Mouse (Mus musculus): ENCODE measurements around the gene Aldh1a1. TPM values are rescaled to one million over a fixed set of nuclear protein-coding genes. Genes with fewer than 3 reads are reported as not detected.

The Aldh1a1 gene
- polyA plus RNA-seq, 1 experiment = 3.2 TPM

DNA sequence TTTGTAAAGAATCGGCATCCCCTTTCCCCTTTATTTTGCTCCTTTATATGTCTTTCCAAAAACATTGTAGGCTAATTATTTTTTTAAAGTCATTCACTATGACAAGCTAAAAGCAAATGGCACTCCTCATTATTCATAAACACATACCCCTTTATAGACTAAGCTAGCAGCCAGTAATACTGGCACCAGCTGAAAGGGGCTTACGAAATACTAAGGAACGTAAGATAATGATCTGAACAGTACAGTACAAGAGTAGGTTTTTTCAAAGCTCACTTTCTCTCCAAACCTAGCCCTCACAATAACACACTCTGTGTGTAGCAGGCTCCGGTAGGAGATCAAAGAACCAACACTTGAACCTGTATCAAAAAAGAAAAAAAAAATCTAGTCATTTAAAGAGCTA is 64.7 kb downstream of the Aldh1a1 start:
- TF ChIP-seq POLR2A (IDR thresholded peaks at IDR 0.05; ENCODE audit: borderline replicate concordance, extremely low read depth, insufficient read depth, insufficient read length, poor library complexity, severe bottlenecking) (no peak), CTCF (IDR thresholded peaks at IDR 0.05; ENCODE audit: borderline replicate concordance, extremely low read depth, insufficient read depth, insufficient read length) (no peak)
- DNase-seq (ENCODE audit: low read depth) = peak; percentile 64

GRCm38 (mm10) chr19:20558069-20558468 is 65.6 kb downstream of the Aldh1a1 start:
- no peak for TF ChIP-seq CTCF (IDR thresholded peaks at IDR 0.05; ENCODE audit: borderline replicate concordance, extremely low read depth, insufficient read depth, insufficient read length)
- TF ChIP-seq POLR2A (IDR thresholded peaks at IDR 0.05; ENCODE audit: borderline replicate concordance, extremely low read depth, insufficient read depth, insufficient read length, poor library complexity, severe bottlenecking) = no peak
- no peak for DNase-seq (ENCODE audit: low read depth)

DNA sequence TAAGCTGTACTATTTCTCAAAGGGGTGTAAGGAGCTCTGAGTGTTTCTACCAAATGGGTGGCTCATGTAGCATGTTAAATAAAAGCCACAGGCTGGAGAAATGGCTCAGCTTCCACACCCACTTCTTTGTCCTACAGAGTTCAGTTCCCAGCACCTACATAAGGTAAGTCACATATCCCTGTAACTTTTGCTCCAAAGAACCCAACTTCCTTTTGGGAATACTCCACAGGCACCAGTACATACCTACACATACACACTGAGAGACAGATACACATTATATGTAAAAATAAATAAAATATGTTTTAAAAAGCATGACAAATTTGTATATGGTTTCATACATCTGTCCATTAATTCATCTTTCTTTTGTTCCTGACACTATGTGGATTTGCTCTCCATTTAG is 66.0 kb downstream of the Aldh1a1 start:
- TF ChIP-seq CTCF (IDR thresholded peaks at IDR 0.05; ENCODE audit: borderline replicate concordance, extremely low read depth, insufficient read depth, insufficient read length) (no peak), POLR2A (IDR thresholded peaks at IDR 0.05; ENCODE audit: borderline replicate concordance, extremely low read depth, insufficient read depth, insufficient read length, poor library complexity, severe bottlenecking) (no peak)
- no peak for DNase-seq (ENCODE audit: low read depth)

- TF ChIP-seq POLR2A (IDR thresholded peaks at IDR 0.05; ENCODE audit: borderline replicate concordance, extremely low read depth, insufficient read depth, insufficient read length, poor library complexity, severe bottlenecking) (no peak), CTCF (IDR thresholded peaks at IDR 0.05; ENCODE audit: borderline replicate concordance, extremely low read depth, insufficient read depth, insufficient read length) (no peak)
- DNase-seq (ENCODE audit: low read depth) = no peak
Observed at GRCm38 (mm10) chr19:20558952-20559351, 66.4 kb downstream of the Aldh1a1 start.

DNA sequence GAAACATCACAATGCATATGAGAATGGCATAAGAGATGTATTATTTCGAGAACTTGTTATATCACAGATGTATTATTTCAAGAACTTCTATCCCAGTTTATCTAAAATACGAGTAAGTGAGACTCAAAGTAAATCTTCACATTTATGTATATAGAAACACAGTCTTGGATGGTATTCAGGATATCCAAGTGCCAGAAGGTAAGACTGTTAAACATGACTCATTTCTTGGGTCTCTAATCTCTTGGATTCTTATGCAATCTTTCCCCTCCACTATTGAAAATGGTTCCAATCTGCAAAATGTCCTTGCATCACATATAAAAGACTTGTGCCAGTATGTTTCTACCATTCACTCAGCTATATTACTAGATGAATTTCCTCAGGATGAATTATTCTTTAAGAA is 67.4 kb downstream of the Aldh1a1 start:
- TF ChIP-seq CTCF (IDR thresholded peaks at IDR 0.05; ENCODE audit: borderline replicate concordance, extremely low read depth, insufficient read depth, insufficient read length) = no peak
- TF ChIP-seq POLR2A (IDR thresholded peaks at IDR 0.05; ENCODE audit: borderline replicate concordance, extremely low read depth, insufficient read depth, insufficient read length, poor library complexity, severe bottlenecking) = no peak

GRCm38 (mm10) chr19:20562396-20562795 is 69.9 kb downstream of the Aldh1a1 start:
- no peak for DNase-seq (ENCODE audit: low read depth)
- TF ChIP-seq POLR2A (IDR thresholded peaks at IDR 0.05; ENCODE audit: borderline replicate concordance, extremely low read depth, insufficient read depth, insufficient read length, poor library complexity, severe bottlenecking) (no peak), CTCF (IDR thresholded peaks at IDR 0.05; ENCODE audit: borderline replicate concordance, extremely low read depth, insufficient read depth, insufficient read length) (no peak)

More for the DNA sequence above, 67.4 kb downstream of the Aldh1a1 start:
- no peak for DNase-seq (ENCODE audit: low read depth)

- no peak for TF ChIP-seq CTCF (IDR thresholded peaks at IDR 0.05; ENCODE audit: borderline replicate concordance, extremely low read depth, insufficient read depth, insufficient read length)
- no peak for TF ChIP-seq POLR2A (IDR thresholded peaks at IDR 0.05; ENCODE audit: borderline replicate concordance, extremely low read depth, insufficient read depth, insufficient read length, poor library complexity, severe bottlenecking)
- DNase-seq (ENCODE audit: low read depth) = peak; percentile 48
Observed at GRCm38 (mm10) chr19:20566294-20566693, 73.8 kb downstream of the Aldh1a1 start.

GRCm38 (mm10) chr19:20567039-20567438 is 74.5 kb downstream of the Aldh1a1 start:
- no peak for DNase-seq (ENCODE audit: low read depth)
- TF ChIP-seq CTCF (IDR thresholded peaks at IDR 0.05; ENCODE audit: borderline replicate concordance, extremely low read depth, insufficient read depth, insufficient read length) (no peak), POLR2A (IDR thresholded peaks at IDR 0.05; ENCODE audit: borderline replicate concordance, extremely low read depth, insufficient read depth, insufficient read length, poor library complexity, severe bottlenecking) (no peak)

DNA sequence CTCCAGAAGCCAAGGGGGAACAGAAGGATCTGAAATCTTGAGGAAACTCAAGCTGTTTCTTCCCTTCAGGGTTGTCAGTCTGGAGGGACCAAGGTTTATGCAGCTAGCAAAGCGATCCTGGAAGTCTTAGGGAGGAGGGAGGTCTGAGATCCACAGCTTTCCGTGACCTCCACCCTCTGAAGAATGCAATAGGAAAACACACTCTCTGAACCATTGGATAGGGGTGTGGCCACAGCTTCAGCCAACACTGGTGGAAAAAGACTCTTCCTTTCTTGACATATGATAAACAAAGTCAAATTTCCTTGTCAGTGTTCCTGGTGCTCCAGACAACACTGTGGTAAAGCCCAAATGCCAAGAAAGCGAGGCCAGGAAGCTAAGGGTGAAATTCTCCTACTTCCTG is 84.5 kb downstream of the Aldh1a1 start:
- TF ChIP-seq POLR2A (IDR thresholded peaks at IDR 0.05; ENCODE audit: borderline replicate concordance, extremely low read depth, insufficient read depth, insufficient read length, poor library complexity, severe bottlenecking) (no peak), CTCF (IDR thresholded peaks at IDR 0.05; ENCODE audit: borderline replicate concordance, extremely low read depth, insufficient read depth, insufficient read length) (no peak)
- no peak for DNase-seq (ENCODE audit: low read depth)

DNA sequence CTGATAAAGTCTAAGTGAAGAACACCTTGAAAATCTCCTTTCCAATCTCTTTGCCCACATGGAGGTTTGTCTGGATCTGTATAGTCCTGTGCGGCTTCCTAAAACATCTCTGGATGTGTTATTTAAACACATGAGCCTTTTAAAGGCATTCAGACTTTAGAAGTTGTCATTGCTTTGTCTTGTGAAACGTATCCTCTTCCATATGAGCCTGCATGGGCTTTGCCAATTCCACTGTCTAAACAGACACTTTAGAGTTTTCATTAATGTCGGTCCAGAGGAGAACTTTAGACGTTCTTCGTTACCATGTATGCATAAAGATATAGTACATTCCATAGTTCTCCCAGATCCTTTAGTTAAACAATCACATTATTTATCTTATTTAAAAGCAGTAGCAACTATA is 84.9 kb downstream of the Aldh1a1 start:
- DNase-seq (ENCODE audit: low read depth) = no peak
- no peak for TF ChIP-seq CTCF (IDR thresholded peaks at IDR 0.05; ENCODE audit: borderline replicate concordance, extremely low read depth, insufficient read depth, insufficient read length)
- TF ChIP-seq POLR2A (IDR thresholded peaks at IDR 0.05; ENCODE audit: borderline replicate concordance, extremely low read depth, insufficient read depth, insufficient read length, poor library complexity, severe bottlenecking) = no peak

- no peak for TF ChIP-seq CTCF (IDR thresholded peaks at IDR 0.05; ENCODE audit: borderline replicate concordance, extremely low read depth, insufficient read depth, insufficient read length)
- TF ChIP-seq POLR2A (IDR thresholded peaks at IDR 0.05; ENCODE audit: borderline replicate concordance, extremely low read depth, insufficient read depth, insufficient read length, poor library complexity, severe bottlenecking) = no peak
Observed at GRCm38 (mm10) chr19:20599951-20600350, 107.4 kb downstream of the Aldh1a1 start.

DNA sequence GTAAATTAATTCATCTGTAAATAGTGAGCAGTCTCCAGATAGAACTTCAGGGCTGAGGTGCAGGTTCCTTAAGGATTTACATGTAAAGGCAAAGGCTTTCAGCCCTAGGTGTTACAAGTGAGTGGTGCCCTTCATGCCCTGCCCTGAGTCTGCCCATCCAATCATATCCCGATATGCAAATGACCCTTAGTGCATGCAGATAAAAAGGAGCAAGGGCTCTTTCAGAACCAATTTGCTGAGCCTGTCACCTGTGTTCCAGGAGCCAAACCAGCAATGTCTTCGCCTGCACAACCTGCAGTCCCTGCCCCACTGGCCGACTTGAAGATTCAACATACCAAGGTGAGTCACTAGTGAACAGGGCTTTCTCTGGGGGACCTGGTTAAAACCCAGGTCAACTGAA is 109.2 kb downstream of the Aldh1a1 start:
- no peak for DNase-seq (ENCODE audit: low read depth)
- TF ChIP-seq POLR2A (IDR thresholded peaks at IDR 0.05; ENCODE audit: borderline replicate concordance, extremely low read depth, insufficient read depth, insufficient read length, poor library complexity, severe bottlenecking) (no peak), CTCF (IDR thresholded peaks at IDR 0.05; ENCODE audit: borderline replicate concordance, extremely low read depth, insufficient read depth, insufficient read length) (no peak)

More at GRCm38 (mm10) chr19:20599951-20600350, 107.4 kb downstream of the Aldh1a1 start:
- no peak for DNase-seq (ENCODE audit: low read depth)
